In the genomic region with DNA sequence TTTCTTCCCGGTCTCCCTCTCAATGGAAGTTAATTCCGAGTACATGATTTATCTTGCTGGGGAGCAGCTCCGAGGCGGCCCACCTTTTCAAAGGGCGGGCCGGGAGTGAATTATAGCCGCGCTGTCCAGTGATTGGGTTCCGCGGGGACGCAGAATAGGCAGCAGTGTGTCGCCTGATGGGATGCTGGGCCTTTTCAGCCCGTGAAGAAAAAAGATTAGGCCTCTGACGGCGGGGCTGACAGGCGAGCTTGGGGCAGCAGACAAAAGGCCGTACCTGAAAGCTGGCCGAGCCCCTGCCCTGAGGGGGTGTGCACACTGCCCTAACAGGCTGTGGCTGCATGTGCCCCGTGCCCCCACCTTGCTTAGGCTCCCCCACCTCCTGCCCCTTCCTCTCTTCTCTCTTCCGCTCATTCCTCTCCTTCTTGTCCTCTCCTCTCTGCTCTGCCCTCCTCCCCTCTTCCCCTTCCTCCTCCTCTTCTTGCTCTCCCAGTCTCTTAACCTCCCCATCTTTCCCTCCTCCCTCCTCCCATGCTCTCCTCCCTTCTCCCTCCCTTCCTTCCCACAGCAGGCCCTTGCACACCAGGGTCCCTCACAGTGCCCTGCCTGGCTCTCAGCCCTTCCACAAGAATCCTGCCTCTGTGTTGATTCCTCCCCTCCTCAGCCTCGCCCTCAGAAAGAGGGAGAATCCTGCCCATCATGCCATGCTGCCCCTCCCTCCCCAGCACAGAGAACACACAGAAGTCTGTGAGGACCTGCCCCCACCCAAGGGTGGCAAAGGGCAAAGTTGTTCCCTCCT, we compare ENCODE assay signal across 10 mouse cellular contexts. TPM values are rescaled to one million over a fixed set of nuclear protein-coding genes. Genes with fewer than 3 reads are reported as not detected.
DNase-seq lines count a peak whose midpoint lies in the region; ATAC-seq and TF ChIP-seq lines count a peak whose summit lies in the region.
"Had no signal": no experiment of that assay in that cellular context is flagged by ENCODE, and none has a peak within 500 bp of the region (broad histone marks: within the 10 kb centered on the region; RNA-seq: fewer than 3 reads in every experiment).

No protein-coding gene starts in this region.

- no peaks in the 10 kb centered on the region for H3K9me3 ChIP-seq in embryonic facial prominence, embryonic 14.5 days (ENCODE audit: control insufficient read depth, low read length)
- no peaks in the 10 kb centered on the region for H3K9me3 ChIP-seq in limb, embryonic 10.5 days (replicated peaks)
- no peaks in the 10 kb centered on the region for H3K9me3 ChIP-seq in stomach, embryonic 15.5 days
- H3K9me3 ChIP-seq: intestine, embryonic 15.5 days had no signal

- TF ChIP-seq CTCF in lung, adult 2 months (IDR thresholded peaks at IDR 0.05; ENCODE audit: insufficient read depth, low read length), result no peak

- H3K4me3 ChIP-seq in embryonic facial prominence, embryonic 14.5 days (ENCODE audit: low read depth, low read length), result no peak overlapping the region
- H3K4me3 ChIP-seq in limb, embryonic 10.5 days, result peak overlapping the region; percentile 0; the same call in 1 of the 2 replicates
- H3K4me3 ChIP-seq in stomach, embryonic 15.5 days (replicated peaks), result no peak overlapping the region
- no peak overlapping the region for H3K4me3 ChIP-seq in lung, adult 2 months (replicated peaks; ENCODE audit: extremely low read depth, low read depth, low read length)
- H3K4me3 ChIP-seq: erythroblast, embryonic 14.5 days; intestine, embryonic 15.5 days had no signal

- peaks cover 6% of the 10 kb centered on the region; the same call in 1 of the 2 replicates for H3K27me3 ChIP-seq in embryonic facial prominence, embryonic 14.5 days (replicated peaks; ENCODE audit: control insufficient read depth, insufficient read depth, low read length)
- H3K27me3 ChIP-seq in limb, embryonic 10.5 days (ENCODE audit: low read depth, poor library complexity, severe bottlenecking), result peaks cover 12% of the 10 kb centered on the region; the same call in 1 of the 2 replicates
- H3K27me3 ChIP-seq in stomach, embryonic 15.5 days (replicated peaks), result no peaks in the 10 kb centered on the region
- H3K27me3 ChIP-seq: intestine, embryonic 15.5 days had no signal

- H3K4me1 ChIP-seq in embryonic facial prominence, embryonic 14.5 days (ENCODE audit: control insufficient read depth, insufficient read depth, low read length), result peaks cover 13% of the 10 kb centered on the region
- H3K4me1 ChIP-seq in limb, embryonic 10.5 days, result peaks cover 92% of the 10 kb centered on the region
- H3K4me1 ChIP-seq in stomach, embryonic 15.5 days, result peaks cover 34% of the 10 kb centered on the region
- no peaks in the 10 kb centered on the region for H3K4me1 ChIP-seq in lung, adult 2 months (ENCODE audit: control insufficient read depth, insufficient read depth, low read length)

- no peak for ATAC-seq in embryonic facial prominence, embryonic 14.5 days (ENCODE audit: low read depth)
- no peak for ATAC-seq in stomach, embryonic 15.5 days (ENCODE audit: insufficient read depth, low FRiP score, low read depth)
- ATAC-seq: intestine, embryonic 15.5 days had no signal

- H3K4me2 ChIP-seq in embryonic facial prominence, embryonic 14.5 days (ENCODE audit: low read depth, low read length), result no peak overlapping the region
- no peak overlapping the region for H3K4me2 ChIP-seq in stomach, embryonic 15.5 days
- H3K4me2 ChIP-seq: intestine, embryonic 15.5 days had no signal

- H3K27ac ChIP-seq in embryonic facial prominence, embryonic 14.5 days (replicated peaks; ENCODE audit: low read depth, low read length), result no peak overlapping the region
- peak overlapping the region; percentile 81 for H3K27ac ChIP-seq in limb, embryonic 10.5 days
- peak overlapping the region; percentile 57; the same call in 1 of the 2 replicates for H3K27ac ChIP-seq in stomach, embryonic 15.5 days
- H3K27ac ChIP-seq: intestine, embryonic 15.5 days had no signal

- peak overlapping the region; percentile 3; the same call in 1 of the 2 replicates for H3K9ac ChIP-seq in embryonic facial prominence, embryonic 14.5 days (ENCODE audit: low read depth, low read length)
- no peak overlapping the region for H3K9ac ChIP-seq in stomach, embryonic 15.5 days
- H3K9ac ChIP-seq: intestine, embryonic 15.5 days had no signal

- no peak for TF ChIP-seq POLR2A in lung, adult 2 months (IDR thresholded peaks at IDR 0.05; ENCODE audit: borderline replicate concordance, extremely low read depth, low read depth, low read length)

- peak; percentile 5 for DNase-seq in layer of hippocampus, adult 9-11 months
- DNase-seq in layer of hippocampus, adult 18-20 months (ENCODE audit: low spot score in 2 of 2), result no peak
- DNase-seq in embryonic facial prominence, embryonic 14.5 days (ENCODE audit: low spot score), result peak; percentile 29
- DNase-seq in limb, embryonic 10.5 days (ENCODE audit: low spot score), result peak; percentile 74
- DNase-seq in lung, adult 2 months, result no peak
- no peak for DNase-seq in lung, postnatal 10 days
- DNase-seq in lung, postnatal 4 days, result no peak

- no peaks in the 10 kb centered on the region for H3K36me3 ChIP-seq in embryonic facial prominence, embryonic 14.5 days (ENCODE audit: control insufficient read depth, insufficient read depth, low read length)
- H3K36me3 ChIP-seq in limb, embryonic 10.5 days, result 0 out of 2 replicates have a peak, but pooled peaks cover 10% of the 10 kb centered on the region
- H3K36me3 ChIP-seq in stomach, embryonic 15.5 days, result no peaks in the 10 kb centered on the region
- H3K36me3 ChIP-seq: intestine, embryonic 15.5 days had no signal

- 29% methylated on average over 19 of the region's 21 CpGs for WGBS in embryonic facial prominence, embryonic 14.5 days
- WGBS in limb, embryonic 10.5 days, result 8% methylated on average over 21 of the region's 21 CpGs
- WGBS in stomach, embryonic 15.5 days, result 19% methylated on average over 21 of the region's 21 CpGs
- 43% methylated on average over 21 of the region's 21 CpGs for WGBS in lung, adult 2 months

RNA-seq across cellular contexts. Expression of a gene that starts 41.7 kb away (rescaled TPM):
- 10 to 100 TPM in 1 of 2 experiments, 1 to 10 TPM in 1; 9.7 to 12.2 TPM for total RNA-seq in layer of hippocampus, adult 18-20 months (2021)
- polyA plus RNA-seq in embryonic facial prominence, embryonic 14.5 days (2014; fragmentation: Nextera tagmentation; extraction: Ambion mirVana), result 12.7 and 17.2 TPM in 2 replicates
- 67.4 and 93.9 TPM in 2 replicates for polyA plus RNA-seq in limb, embryonic 10.5 days (2016; fragmentation: Nextera tagmentation; extraction: Ambion mirVana)
- polyA plus RNA-seq in stomach, embryonic 15.5 days (2015; fragmentation: Nextera tagmentation; extraction: Ambion mirVana), result 20.8 and 23.9 TPM in 2 replicates
- polyA plus RNA-seq in lung, adult 2 months (2012; rRNA removed), result 17.7 and 18.3 TPM in 2 replicates

Comparison
In these comparisons a context has a peak if more than half of its experiments do, and no peak if none do; other contexts are left out.
1. DNase-seq: peak in layer of hippocampus, adult 9-11 months (single experiment), embryonic facial prominence, embryonic 14.5 days (single experiment) and limb, embryonic 10.5 days (single experiment); none in layer of hippocampus, adult 18-20 months (0 of 2), lung, adult 2 months (single experiment), lung, postnatal 10 days (single experiment) and lung, postnatal 4 days (0 of 2).